Mouse (Mus musculus) olfactory bulb, adult 2 months (tissue): ENCODE data around the gene Colgalt2. TPM values are rescaled to one million over a fixed set of nuclear protein-coding genes. Genes with fewer than 3 reads are reported as not detected.

ENCODE experiments used
- H3K27ac ChIP-seq: fragments of 200-500 bp; 2 replicates; pipeline ENCODE4 v1.5.1; 2012; ENCODE audit warnings: low read depth, low read length; ENCODE audit not compliant: insufficient read depth
- H3K4me1 ChIP-seq: fragments of 200-500 bp; 2 replicates; pipeline ENCODE4 v1.6.1; 2012; ENCODE audit warnings: low read length; ENCODE audit not compliant: control insufficient read depth, insufficient read depth
- H3K4me3 ChIP-seq: fragments of 200-500 bp; 2 replicates; pipeline ENCODE4 v1.5.1; 2012; ENCODE audit warnings: mild to moderate bottlenecking, low read depth, low read length, moderate library complexity; ENCODE audit not compliant: insufficient read depth
- CTCF ChIP-seq: fragments of 200-500 bp; IDR thresholded peaks from 2 replicates; pipeline ENCODE4 v1.5.1; 2012; ENCODE audit warnings: low read depth, mild to moderate bottlenecking, low read length, moderate library complexity; ENCODE audit not compliant: insufficient read depth
- POLR2A ChIP-seq: fragments of 200-500 bp; IDR thresholded peaks from 2 replicates; pipeline ENCODE4 v1.6.1; 2012; ENCODE audit warnings: mild to moderate bottlenecking, low read depth, low read length, moderate library complexity; ENCODE audit not compliant: insufficient read depth
- WGBS: fragments of 180-500 bp; shearing (Covaris S2); methylation state at CpG from one replicate; pipeline ENCODE4 v1.1.7; 2018; 5-methylcytosine and 5-hydroxymethylcytosine counted together
- polyA plus RNA-seq: library from polyadenylated mRNA; stranded (reverse); fragments of >200 nt; gene quantifications from 2 replicates; pipeline ENCODE4 v1.2.4, GENCODE M21; 2012; ENCODE audit warnings: low replicate concordance; ENCODE audit not compliant: missing spikeins, insufficient read depth, insufficient read length

The Colgalt2 gene
- polyA plus RNA-seq, 1 experiment, result not detected

GRCm38 (mm10) chr1:152439874-152440273 is 40.2 kb downstream of the Colgalt2 start:
- H3K27ac ChIP-seq, result no peak overlapping the region
- 72% methylated on average over 10 of the region's 10 CpGs for WGBS

GRCm38 (mm10) chr1:152444630-152445029 is 45.0 kb downstream of the Colgalt2 start:
- H3K4me3 ChIP-seq, result no peak overlapping the region
- 85% methylated on average over 7 of the region's 7 CpGs for WGBS
- H3K27ac ChIP-seq, result no peak overlapping the region
- TF ChIP-seq POLR2A (no peak), CTCF (no peak)
- no peaks in the 10 kb centered on the region for H3K4me1 ChIP-seq

More at GRCm38 (mm10) chr1:152439874-152440273, 40.2 kb downstream of the Colgalt2 start:
- no peak overlapping the region for H3K4me3 ChIP-seq
- TF ChIP-seq CTCF (no peak), POLR2A (no peak)
- no peaks in the 10 kb centered on the region for H3K4me1 ChIP-seq

- 91% methylated on average over 6 of the region's 6 CpGs for WGBS
- H3K27ac ChIP-seq, result no peak overlapping the region
- TF ChIP-seq CTCF (no peak), POLR2A (no peak)
- H3K4me3 ChIP-seq, result no peak overlapping the region
- no peaks in the 10 kb centered on the region for H3K4me1 ChIP-seq
Measured at GRCm38 (mm10) chr1:152445925-152446324, 46.3 kb downstream of the Colgalt2 start.

- H3K4me3 ChIP-seq, result no peak overlapping the region
- TF ChIP-seq CTCF (no peak), POLR2A (no peak)
- H3K4me1 ChIP-seq, result no peaks in the 10 kb centered on the region
- H3K27ac ChIP-seq, result no peak overlapping the region
- 80% methylated on average over 5 of the region's 5 CpGs for WGBS
Measured at GRCm38 (mm10) chr1:152454536-152454935, 54.9 kb downstream of the Colgalt2 start.

- WGBS, result 50% methylated on average over 10 of the region's 10 CpGs
- no peak overlapping the region for H3K4me3 ChIP-seq
Measured at GRCm38 (mm10) chr1:152455275-152456243, 55.9 kb downstream of the Colgalt2 start.

GRCm38 (mm10) chr1:152456266-152456665 is 56.6 kb downstream of the Colgalt2 start:
- Histone ChIP-seq H3K27ac (no peak overlapping the region), H3K4me1 (no peaks in the 10 kb centered on the region), H3K4me3 (no peak overlapping the region)
- WGBS, result 67% methylated on average over 3 of the region's 3 CpGs
- TF ChIP-seq POLR2A, result no peak
- TF ChIP-seq CTCF, result no peak

More at GRCm38 (mm10) chr1:152455275-152456243, 55.9 kb downstream of the Colgalt2 start:
- H3K27ac ChIP-seq, result no peak overlapping the region
- no peaks in the 10 kb centered on the region for H3K4me1 ChIP-seq
- TF ChIP-seq CTCF, result no peak
- no peak for TF ChIP-seq POLR2A

GRCm38 (mm10) chr1:152457596-152457995 is 58.0 kb downstream of the Colgalt2 start:
- 82% methylated on average over 5 of the region's 5 CpGs for WGBS
- H3K4me1 ChIP-seq, result peaks cover 7% of the 10 kb centered on the region; the same call in 1 of the 2 replicates
- TF ChIP-seq POLR2A (no peak), CTCF (no peak)
- no peak overlapping the region for H3K27ac ChIP-seq
- H3K4me3 ChIP-seq, result no peak overlapping the region

GRCm38 (mm10) chr1:152458996-152459395 is 59.4 kb downstream of the Colgalt2 start:
- 84% methylated on average over 7 of the region's 7 CpGs for WGBS
- no peak overlapping the region for H3K27ac ChIP-seq
- TF ChIP-seq CTCF (no peak), POLR2A (no peak)
- H3K4me1 ChIP-seq, result peaks cover 7% of the 10 kb centered on the region; the same call in 1 of the 2 replicates
- no peak overlapping the region for H3K4me3 ChIP-seq

- no peak overlapping the region for H3K4me3 ChIP-seq
- WGBS, result 93% methylated on average over 3 of the region's 3 CpGs
- H3K4me1 ChIP-seq, result peaks cover 7% of the 10 kb centered on the region; the same call in 1 of the 2 replicates
- H3K27ac ChIP-seq, result no peak overlapping the region
- TF ChIP-seq CTCF (no peak), POLR2A (no peak)
Measured at GRCm38 (mm10) chr1:152460931-152461330, 61.3 kb downstream of the Colgalt2 start.

GRCm38 (mm10) chr1:152461814-152462213 is 62.2 kb downstream of the Colgalt2 start:
- H3K4me1 ChIP-seq, result peaks cover 9% of the 10 kb centered on the region; the same call in 1 of the 2 replicates
- 66% methylated on average over 3 of the region's 3 CpGs for WGBS
- H3K4me3 ChIP-seq, result no peak overlapping the region
- no peak for TF ChIP-seq POLR2A
- TF ChIP-seq CTCF, result no peak
- H3K27ac ChIP-seq, result peak overlapping the region; percentile 37; the same call in 1 of the 2 replicates
